Mouse (Mus musculus) ZHBTc4 (cell line): Measurements from ENCODE around the gene Klhl22.

Experiments
- DNase-seq: peaks from one replicate; pipeline ENCODE4 v3.0.0-alpha.2; 2011; ENCODE audit warnings: low read depth, low spot score

The Klhl22 gene

DNA sequence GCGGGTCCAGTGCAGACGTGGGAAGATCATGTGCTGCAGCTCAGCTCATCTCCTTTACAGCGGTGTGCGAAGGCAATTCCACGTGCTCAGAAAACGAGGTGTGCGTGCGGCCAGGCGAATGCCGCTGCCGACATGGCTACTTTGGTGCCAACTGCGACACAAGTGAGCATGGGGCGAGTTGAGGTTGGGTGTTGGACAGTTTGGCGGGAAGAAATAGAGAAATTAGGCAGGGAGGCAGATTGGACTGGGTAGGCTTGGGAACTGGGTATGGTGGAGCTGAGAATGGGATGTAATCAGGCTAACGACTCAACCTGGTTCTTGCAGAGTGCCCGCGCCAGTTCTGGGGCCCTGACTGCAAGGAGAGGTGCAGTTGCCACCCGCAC is 43.0 kb downstream of the Klhl22 start:
- no peak for DNase-seq

DNA sequence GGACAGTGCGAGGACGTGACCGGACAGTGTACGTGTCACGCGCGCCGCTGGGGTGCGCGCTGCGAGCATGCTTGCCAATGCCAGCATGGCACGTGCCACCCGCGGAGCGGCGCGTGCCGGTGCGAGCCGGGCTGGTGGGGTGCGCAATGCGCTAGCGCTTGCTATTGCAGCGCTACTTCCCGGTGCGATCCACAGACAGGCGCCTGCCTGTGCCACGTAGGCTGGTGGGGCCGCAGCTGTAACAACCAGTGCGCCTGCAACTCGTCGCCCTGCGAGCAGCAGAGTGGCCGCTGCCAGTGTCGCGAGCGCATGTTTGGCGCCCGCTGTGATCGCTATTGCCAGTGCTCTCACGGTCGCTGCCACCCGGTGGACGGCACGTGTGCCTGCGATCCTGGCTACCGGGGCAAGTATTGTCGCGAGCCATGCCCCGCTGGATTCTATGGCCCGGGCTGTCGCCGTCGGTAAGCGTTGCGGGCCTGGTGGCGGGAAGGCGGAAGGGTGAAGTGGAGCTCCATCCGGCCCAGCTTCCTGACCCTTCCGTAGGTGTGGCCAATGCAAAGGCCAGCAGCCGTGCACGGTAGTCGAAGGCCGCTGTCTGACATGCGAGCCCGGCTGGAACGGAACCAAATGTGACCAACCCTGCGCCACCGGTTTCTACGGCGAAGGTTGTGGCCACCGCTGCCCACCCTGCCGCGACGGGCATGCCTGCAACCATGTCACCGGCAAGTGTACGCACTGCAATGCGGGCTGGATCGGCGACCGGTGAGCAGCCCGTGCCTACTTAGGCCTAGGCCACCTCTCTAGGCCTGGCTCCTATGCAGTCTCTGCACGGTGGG is 43.6 kb downstream of the Klhl22 start:
- peak; percentile 60 for DNase-seq

DNA sequence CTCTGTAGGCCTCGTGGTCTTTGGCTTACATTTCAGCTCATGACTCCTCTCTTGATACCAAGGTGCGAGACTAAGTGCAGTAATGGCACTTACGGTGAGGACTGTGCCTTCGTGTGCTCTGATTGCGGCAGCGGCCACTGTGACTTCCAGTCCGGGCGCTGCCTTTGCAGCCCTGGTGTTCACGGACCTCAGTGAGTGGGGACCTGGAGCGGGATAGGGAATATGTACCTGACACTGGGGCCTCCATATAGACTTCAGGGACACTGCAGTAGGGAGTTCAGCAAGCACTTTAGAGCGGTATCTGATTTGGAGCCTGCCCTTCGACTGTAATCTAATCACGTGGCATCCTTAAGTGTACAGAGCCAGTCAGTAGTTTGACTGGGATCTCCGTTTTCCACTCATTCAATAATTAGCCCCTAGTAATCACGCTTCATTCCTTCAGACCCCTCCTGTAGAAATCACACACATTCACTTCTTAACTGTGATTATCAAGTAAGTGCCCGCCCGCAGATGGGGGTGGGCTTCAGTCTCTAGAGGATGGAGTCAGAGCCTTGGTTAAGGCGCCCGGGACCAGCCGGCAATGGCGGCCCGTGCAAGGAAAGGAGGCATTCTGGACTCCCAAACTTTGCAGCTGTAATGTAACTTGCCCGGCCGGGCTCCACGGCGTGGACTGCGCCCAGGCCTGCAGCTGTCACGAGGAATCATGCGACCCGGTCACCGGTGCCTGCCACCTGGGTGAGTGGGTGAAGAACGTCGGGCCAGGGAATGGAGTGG is 44.4 kb downstream of the Klhl22 start:
- DNase-seq, result peak; percentile 34

DNA sequence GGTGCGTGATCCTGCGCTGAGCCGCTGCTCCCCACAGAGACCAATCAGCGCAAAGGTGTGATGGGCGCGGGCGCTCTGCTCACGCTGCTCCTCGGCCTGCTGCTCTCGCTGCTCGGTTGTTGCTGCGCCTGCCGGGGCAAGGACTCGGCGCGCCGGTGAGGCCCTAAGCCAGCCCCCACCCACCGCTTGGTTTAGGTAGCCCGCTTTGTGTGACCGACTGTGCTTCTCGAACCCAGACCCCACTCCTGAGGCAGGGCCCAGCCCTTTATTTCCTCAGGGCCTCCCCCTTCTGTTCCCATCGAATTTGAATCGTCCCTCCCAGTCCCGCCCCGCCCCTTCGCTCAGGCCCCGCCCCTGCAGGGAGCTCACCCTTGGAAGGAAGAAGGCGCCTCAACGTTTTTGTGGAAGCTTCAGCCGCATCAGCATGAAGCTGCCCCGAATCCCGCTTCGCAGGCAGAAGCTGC is 45.1 kb downstream of the Klhl22 start:
- DNase-seq, result peak; percentile 86

DNA sequence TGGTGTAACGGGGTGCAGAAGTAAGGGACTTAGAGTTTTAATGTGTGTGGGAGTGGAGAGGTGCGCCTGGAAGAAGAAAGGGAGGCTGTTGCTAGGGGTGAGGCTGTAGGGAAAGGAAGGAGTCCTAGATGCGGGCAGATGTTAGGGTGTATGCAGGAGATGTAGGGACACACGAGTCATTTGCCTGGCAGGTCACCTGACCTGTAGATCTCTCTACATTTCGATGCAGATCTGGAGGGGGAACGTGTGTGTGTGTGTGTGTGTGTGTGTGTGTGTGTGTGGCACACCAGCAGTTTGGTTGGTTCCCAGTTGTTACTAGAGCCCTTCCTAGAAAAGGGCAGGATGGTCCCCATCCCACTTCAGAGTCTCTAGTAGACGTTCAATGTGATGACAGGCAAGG is 45.6 kb downstream of the Klhl22 start:
- no peak for DNase-seq

DNA sequence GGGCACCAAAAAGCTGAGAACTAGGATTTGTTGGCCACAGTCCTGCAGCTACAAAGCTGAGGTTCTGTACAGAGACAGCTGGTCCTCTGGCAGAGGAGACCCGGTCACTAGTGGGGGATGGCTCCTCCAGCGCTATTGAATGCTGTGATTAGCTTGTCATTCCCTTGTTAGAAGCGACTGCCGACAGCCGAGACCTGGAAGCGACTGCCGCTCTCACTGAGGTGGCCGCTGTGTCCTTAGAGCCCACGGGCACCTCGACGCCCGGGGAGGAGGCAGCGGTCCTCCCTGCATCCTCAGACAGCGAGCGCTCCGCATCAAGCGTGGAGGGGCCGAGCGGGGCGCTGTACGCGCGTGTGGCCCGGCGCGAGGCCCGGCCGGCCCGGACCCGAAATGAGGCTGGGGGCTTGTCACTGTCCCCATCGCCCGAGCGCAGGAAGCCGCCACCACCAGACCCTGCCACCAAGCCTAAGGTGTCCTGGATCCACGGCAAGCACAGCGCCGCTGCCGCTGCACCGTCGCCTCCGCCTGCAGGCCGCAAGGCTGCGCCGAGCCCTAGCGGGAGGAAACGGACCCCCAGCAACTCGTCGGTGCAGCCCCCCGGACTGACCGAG is 47.3 kb downstream of the Klhl22 start:
- no peak for DNase-seq

DNA sequence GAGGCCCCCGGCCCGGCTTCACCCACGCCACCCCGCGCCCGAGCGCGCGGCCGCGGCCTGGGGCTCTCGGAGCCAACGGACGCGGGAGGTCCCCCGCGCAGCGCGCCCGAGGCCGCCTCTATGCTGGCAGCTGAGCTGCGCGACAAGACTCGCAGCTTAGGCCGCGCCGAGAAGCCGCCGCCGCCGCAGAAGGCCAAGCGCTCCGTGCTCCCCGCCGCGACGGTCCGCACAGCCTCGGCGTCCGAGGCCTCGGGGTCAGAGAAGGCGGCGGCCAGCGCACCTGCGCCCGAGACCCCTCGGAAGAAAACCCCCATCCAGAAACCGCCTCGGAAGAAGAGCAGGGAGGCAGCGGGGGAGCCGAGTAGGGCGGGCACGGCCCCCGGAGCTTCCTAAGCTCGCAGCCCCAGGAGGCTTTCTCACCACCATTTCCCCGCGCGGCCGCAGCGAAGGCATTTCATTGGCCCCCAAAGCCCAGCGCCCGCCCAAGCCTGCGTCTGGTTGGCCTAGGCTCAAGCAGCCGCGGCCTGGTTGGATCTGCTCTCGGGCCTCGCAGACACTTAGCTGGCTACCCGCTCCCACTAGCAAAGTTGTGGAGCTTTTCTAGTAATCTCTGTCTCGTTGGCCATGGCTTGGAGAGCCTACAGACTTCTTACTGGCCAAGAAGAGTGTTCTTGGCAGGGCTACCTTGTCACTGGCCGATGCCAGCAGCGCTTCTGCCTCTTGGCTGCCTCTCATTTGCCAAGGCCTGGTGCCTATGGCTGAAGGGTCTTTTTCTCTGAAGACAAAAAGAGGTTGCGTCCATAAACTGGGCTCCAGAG is 48.0 kb downstream of the Klhl22 start:
- DNase-seq, result peak; percentile 96

DNA sequence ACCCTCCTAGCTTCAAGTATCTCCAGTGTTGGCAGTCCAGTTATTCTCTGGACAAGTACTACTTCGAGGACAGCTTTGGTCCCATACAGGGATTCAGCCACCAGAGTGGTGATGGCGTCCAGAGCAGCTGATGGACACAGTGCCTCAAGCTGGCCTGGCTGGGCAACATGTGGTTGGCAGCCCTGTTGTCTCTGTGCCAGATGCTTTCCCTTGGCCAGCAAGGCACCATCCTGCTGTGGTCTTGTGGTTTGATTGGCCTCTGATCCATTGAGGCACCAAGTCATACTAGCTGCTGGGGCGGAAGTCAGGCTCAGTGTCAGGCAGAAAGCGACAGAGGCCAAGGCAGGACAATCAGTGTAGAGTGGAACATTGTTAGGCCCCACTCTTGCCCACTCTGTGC is 49.7 kb downstream of the Klhl22 start:
- no peak for DNase-seq

DNA sequence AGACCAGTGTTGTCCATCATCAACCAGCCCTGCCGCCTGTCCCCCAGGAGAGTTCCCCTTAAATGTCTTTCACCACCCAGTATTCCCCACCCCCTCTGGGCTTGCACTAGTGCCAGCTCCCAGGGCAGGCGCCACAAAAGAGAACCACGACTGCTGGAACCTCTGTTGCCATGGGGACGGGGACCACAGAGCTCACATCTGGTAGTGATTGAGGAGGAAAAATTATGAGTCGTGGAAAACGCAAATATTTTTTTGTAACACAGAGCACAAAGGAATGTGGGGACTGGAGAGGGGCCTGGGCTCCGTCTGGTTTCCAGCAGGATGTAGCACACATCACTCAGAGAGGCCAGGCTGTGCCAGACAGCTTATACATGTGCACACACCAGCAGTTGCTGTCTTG is 50.3 kb downstream of the Klhl22 start:
- DNase-seq, result no peak

DNA sequence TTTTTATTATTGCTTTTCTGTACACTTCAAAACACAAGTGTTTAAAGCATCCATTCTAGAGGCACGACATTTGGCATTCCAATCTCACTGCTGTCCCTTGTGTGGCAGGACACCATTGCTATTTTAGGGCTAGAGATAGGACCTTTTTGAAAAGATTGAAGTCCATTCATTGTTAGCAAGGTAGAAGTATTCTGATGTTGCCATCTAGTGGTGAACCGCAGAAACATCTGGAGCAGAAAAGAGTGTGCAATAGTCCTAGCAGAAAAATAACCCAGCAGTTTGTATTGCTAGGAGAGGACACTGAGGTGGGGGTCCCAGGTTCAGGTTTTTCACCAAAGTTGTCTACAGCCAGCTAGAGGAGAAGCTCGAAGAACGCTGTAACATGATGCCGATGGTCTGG is 52.7 kb downstream of the Klhl22 start:
- peak; percentile 48 for DNase-seq

DNA sequence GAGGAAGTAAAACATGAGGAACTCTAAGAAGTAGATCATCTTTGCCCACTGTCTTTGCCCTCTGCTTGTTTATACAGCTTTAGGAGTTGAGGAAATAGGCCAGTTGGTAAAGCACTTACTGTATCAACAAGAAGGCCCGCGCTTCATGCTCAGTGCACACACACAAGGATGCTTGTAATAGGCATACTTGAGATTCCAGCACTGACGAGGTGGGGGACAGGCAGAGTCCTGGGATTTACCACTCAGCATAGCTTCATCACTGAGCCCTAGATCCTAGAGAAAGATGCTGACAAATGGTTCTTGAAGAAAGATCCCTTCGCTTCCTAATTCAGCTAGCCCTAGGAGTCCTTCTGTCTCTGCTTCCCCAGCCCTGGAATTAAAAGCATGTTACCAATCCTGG is 53.8 kb downstream of the Klhl22 start:
- no peak for DNase-seq

DNA sequence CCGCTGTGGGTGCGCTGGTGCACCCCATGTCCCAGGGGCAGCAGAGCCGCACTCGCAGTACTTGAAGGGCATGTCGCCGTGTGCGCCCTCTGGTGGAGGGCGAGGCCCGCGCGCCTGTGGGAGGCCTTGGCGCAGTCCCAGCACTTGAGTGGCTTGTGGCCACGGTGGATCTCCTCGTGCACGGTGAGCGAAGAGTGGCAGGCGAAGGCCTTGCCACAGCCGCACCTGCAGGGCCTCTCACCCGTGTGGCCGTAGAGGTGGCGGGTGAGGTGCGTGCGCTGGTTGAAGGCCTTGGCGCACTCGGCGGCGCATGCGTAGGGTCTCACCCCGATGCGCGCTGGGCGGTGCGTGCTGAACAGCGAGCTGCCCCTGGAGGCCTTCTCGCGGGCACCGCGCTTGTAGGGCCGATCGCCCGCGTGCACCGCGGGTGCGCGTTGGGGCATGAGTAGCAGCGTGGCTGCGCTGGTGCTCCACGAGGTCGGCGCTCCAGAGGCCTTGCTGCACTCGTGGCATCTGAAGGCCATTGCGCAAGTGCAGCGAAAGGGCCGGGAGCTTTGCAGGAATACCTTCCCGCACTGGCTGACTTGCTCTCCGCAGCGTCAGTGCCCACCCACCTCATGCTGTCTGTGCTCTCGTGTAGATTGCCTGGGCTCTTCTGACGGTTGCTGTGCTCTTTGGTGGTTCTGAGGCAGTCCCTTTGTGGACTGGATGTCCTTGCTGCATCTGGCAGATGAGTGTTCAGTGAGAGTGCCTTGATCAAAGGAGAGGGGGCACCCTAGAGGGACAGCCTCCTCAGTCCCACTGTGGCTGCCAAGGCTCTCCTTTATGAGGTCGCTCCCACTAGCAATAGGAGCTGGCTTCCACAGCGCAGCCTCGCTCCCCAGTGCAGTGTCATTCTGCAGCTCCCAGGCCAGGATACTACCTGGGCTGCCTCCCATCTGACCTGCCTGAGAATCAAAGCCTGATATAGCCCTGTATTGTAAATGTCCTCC is 56.3 kb downstream of the Klhl22 start:
- peak; percentile 94 for DNase-seq

DNA sequence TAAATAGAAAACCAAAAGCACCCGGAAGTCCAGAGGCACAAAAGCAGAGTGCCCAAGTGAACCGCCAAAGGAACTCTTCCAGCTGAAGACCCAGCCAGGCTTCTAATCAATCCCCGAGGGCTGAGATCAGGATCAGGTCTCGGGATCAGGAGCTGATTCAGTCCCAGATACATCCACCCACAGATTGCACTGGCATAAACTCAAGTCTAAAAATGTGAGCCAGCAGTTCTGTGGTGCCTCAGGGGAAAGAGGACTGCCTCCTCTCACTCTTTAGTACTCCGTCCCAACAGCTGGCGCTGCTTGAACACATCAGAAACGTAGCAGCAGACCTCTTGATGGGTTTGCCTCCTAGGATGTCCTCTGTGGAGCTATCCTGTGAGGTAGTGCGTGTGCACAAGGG is 57.1 kb downstream of the Klhl22 start:
- DNase-seq, result no peak

DNA sequence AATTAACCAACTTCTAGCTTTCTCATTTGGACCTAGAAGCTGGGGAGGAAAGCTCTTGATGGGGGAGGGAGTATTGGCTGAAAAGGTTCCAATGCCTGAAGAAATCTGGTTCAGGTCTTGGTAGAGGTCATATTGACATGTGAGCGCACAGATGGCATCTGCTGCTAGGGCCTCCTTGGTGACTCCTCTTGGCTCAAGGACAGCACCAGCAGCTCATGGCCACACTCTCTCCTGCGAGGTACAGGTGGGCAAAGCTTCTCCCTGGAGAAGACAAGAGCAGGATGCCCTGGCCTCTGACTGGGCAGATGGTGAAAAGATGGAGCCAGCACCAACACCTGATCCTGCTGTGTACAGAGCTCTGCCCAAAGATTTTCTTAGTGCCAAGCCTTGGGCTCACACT is 67.1 kb downstream of the Klhl22 start:
- DNase-seq, result no peak

DNA sequence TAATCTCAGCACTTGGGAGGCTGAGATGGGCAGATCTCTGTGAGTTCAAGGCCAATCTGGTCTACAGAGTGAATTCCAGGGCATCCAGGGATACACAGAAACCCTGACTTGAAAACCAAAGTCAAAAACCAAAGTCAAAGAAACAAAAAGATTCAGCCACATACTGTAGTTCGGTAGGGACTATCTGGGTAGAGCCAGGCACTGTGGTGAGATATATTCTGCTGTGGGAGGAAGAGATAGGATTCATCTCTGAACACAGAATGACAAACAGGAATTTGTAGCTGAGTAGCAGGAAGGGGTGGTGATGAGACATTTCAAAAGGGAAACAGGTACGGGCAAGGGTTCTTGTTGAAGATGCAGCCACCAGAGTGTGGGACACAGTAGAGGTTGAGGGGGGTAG is 68.8 kb downstream of the Klhl22 start:
- no peak for DNase-seq

DNA sequence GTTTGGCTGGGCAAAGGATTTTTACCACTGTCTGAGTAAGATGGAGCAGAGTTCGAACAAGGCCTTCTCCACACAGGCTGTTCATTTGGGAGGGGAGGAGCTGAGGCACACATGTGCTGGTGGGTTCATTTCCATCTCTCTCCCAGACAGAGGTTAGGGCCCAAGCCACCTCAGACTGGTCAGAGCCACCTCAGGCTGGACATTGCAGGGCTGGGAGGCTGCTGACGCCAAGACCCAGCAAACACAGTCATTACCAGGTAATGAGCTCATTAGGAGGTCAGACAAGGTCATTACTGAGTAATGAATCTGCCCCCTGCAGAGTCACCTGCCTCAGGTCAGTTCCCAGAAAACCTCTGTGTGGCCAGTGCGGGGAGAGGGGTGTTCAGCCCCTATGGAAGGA is 69.4 kb downstream of the Klhl22 start:
- DNase-seq, result peak; percentile 56

DNA sequence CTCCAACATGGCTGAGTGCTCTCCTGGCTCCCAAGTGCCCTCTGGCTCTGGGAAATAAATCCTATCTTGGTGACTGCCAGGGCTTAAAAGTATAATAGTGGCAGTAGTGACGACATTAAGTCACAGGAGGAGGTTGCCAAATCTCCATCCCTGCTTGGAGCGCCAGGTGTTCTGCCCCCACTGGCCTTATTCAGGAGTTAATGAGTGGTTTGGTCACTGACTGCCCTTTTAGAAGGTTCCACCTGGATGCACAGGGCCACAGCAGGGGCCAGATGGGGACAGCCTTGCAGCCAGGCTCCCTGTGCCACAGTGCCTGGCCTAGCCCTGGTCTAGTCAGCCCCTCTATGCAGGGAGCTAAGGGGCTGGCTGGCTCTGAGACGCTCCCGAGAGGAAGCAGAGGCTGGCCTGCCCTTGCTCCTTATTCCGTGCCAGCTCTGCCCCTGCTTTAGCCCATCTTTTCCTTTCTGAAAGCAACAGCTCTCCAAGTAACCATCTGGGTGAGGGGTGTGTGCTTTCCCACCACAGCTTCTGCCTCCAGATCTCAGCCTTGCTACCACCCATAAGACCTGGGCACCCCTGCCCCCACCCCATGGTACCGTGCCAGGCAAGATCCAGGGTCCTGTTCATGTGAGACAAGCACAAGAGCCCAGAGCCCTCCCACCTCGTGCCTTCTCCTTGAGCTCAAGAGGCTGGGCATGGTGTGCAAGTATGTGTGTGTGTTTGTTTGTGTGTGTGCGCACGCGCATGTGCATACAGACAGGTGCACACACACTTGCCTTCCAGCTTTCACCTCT is 71.2 kb downstream of the Klhl22 start:
- DNase-seq, result no peak

DNA sequence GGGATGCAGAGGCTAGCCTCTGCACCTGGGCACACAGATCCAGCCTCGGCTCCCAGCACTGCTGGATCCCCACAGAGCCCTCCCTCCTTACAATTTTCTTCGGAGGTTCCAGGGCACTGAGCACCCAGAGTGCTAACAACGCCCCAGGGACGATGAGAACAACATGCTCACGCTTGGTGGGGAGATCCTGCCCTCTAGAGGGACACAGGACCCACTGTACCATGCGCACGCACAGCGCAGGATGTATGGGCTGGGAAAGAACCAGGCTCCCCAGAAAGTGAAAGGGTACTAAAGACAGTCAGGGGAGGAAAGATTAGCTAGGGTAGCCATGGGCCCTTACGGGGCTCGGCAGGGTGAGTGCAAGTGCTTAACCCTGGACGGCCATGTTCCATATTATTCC is 72.4 kb downstream of the Klhl22 start:
- DNase-seq, result peak; percentile 54

DNA sequence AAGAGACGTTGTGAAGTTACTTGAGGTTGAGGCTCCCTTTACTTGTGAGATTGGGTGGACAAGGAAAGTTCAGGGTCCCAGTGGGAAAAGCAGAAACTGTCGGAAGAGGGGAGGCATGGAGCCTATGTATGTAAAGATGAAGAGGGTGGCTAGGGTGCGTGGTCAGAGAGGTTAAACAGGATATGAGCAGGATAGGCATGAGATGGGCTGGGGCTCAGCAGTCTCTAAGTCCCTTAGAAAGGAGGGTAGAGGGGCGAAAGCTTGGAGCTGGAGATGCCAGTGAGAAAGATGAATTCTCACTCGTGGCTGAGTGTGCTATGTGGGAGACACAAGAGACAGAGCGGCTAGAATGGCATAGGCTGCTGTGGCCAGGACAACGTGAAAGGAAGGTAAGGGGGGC is 73.4 kb downstream of the Klhl22 start, which contains the start of gene B830017H08Rik:
B830017H08Rik (plus strand) TSS at position 301 of the 400 bp plus-strand sequence.
- no peak for DNase-seq

DNA sequence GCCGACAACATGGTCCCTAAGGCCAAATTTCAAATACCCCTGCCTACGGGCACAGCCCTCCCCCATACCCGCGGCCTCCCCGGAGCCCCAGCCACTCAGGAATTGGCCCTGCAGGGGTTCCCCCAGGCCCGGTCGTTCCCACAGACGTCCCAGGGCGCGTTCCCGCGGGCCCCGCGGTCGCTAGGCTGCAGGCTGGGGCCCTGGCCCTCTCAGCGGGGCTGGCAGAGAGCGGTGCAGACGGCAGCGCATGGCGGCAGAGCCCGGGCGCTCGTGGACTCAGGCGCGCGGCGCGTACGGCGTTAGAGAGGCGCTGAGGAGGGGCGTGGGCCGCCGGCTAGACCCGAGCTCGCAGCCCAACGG is 73.9 kb downstream of the Klhl22 start:
- peak; percentile 75 for DNase-seq
